Mouse (Mus musculus): ENCODE data around the gene Wdr53. TPM values are rescaled to one million over a fixed set of nuclear protein-coding genes. Genes with fewer than 3 reads are reported as not detected.

Gene Wdr53
- total and polyA plus RNA-seq, 3 experiments: 18.0 to 20.9 TPM; not detected in 1

- Histone ChIP-seq H3K4me1 (ENCODE audit: control insufficient read depth in 1 of 2, insufficient read depth in 2 of 2, low read length in 2 of 2) (0 out of 4 replicates have a peak, but pooled peaks cover 0 to 7% of the 10 kb centered on the region in 2 experiments), H3K79me2 (ENCODE audit: control insufficient read depth, insufficient read depth, low read length, poor library complexity) (no peaks in the 10 kb centered on the region), H3K27ac (ENCODE audit: control insufficient read depth, low read depth, low read length) (no peak overlapping the region), H3K4me3 (ENCODE audit: control insufficient read depth in 1 of 2, insufficient read depth in 1 of 2, low read depth in 2 of 2, low read length in 2 of 2) (no peak overlapping the region), H3K9me3 (replicated peaks; ENCODE audit: insufficient read depth, low read length) (no peaks in the 10 kb centered on the region), H3K36me3 (ENCODE audit: control insufficient read depth in 1 of 2, insufficient read depth in 2 of 2, low read length in 2 of 2) (no peaks in the 10 kb centered on the region), H3K9ac (ENCODE audit: control insufficient read depth, low read depth, low read length, poor library complexity, severe bottlenecking) (no peak overlapping the region), H3K27me3 (ENCODE audit: control insufficient read depth in 1 of 2, insufficient read depth in 2 of 2, low read length in 2 of 2) (no peaks in the 10 kb centered on the region; a peak in 1 of 4 replicates)
- TF ChIP-seq TAL1 (IDR thresholded peaks at IDR 0.05; ENCODE audit: low read length) (no peak), SMC3 (IDR thresholded peaks at IDR 0.05; ENCODE audit: low read depth, low read length) (peak; percentile 17; the same call in 1 of the 2 replicates), EP300 (IDR thresholded peaks at IDR 0.05; ENCODE audit: low read depth in 1 of 2, low read length in 2 of 2) (no peak), UBTF (IDR thresholded peaks at IDR 0.05; ENCODE audit: borderline replicate concordance, insufficient read depth, low read depth, low read length) (no peak), USF2 (IDR thresholded peaks at IDR 0.05; ENCODE audit: borderline replicate concordance in 1 of 2, insufficient read depth in 1 of 2, low read depth in 1 of 2, low read length in 2 of 2) (no peak), TCF12 (IDR thresholded peaks at IDR 0.05; ENCODE audit: low read depth, low read length) (no peak), CHD1 (IDR thresholded peaks at IDR 0.05; ENCODE audit: low read depth, low read length) (no peak), CTCF (IDR thresholded peaks at IDR 0.05 in 2 of 3, conservative IDR thresholded peaks at IDR 0.05 in 1 of 3; ENCODE audit: control insufficient read depth in 1 of 3, insufficient read depth in 1 of 3, low read depth in 2 of 3, low read length in 3 of 3, poor library complexity in 1 of 3, severe bottlenecking in 1 of 3) (peak in 2 of 3 experiments; percentile 20 to 26; a peak in 3 of 6 replicates), KAT2A (conservative IDR thresholded peaks at IDR 0.05; ENCODE audit: low read depth, low read length) (no peak), GATA1 (IDR thresholded peaks at IDR 0.05; ENCODE audit: low read depth, low read length) (no peak), POLR2AphosphoS5 (IDR thresholded peaks at IDR 0.05; ENCODE audit: borderline replicate concordance, low read depth, low read length) (no peak), ZNF384 (IDR thresholded peaks at IDR 0.05; ENCODE audit: low read depth, low read length) (no peak), MYB (IDR thresholded peaks at IDR 0.05; ENCODE audit: low read depth, low read length) (no peak), POLR2AphosphoS2 (IDR thresholded peaks at IDR 0.05; ENCODE audit: low read length) (no peak), USF1 (IDR thresholded peaks at IDR 0.05; ENCODE audit: low read depth, low read length) (no peak), ETS1 (IDR thresholded peaks at IDR 0.05; ENCODE audit: low read depth, low read length) (no peak), RAD21 (IDR thresholded peaks at IDR 0.05; ENCODE audit: low read depth, low read length) (peak; percentile 13), MXI1 (IDR thresholded peaks at IDR 0.05; ENCODE audit: low read depth, low read length) (no peak)
- DNase-seq (ENCODE audit: low read depth, low spot score): peak; percentile 54
Observed at GRCm38 (mm10) chr16:32204902-32205301, 42.1 kb upstream of the Wdr53 start.

DNA sequence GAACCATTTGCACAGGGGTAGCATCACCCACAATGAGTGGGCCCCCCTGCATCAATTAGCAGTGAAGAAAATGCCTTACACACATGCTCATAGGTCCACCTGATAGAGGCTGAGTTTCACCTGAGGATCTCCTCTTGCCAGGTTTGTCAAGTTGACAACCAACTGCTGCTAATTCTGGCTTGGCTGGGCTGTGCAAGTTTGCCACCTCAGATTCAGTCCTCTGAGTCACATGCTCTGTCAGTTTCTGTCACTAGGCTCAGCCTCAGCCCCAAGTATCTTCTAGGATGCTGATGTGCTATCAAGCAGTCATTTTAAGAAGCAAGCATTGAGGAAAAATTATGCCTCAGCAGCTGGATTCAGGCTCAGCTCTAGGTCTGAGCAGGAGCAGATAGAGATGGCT, 32.9 kb upstream of the Wdr53 start:
- Histone ChIP-seq H3K36me3 (ENCODE audit: control insufficient read depth in 1 of 2, insufficient read depth in 2 of 2, low read length in 2 of 2) (no peaks in the 10 kb centered on the region), H3K9me3 (replicated peaks; ENCODE audit: insufficient read depth, low read length) (no peaks in the 10 kb centered on the region), H3K9ac (ENCODE audit: control insufficient read depth, low read depth, low read length, poor library complexity, severe bottlenecking) (no peak overlapping the region), H3K4me3 (ENCODE audit: control insufficient read depth in 1 of 2, insufficient read depth in 1 of 2, low read depth in 2 of 2, low read length in 2 of 2) (no peak overlapping the region), H3K27me3 (ENCODE audit: control insufficient read depth in 1 of 2, insufficient read depth in 2 of 2, low read length in 2 of 2) (no peaks in the 10 kb centered on the region), H3K27ac (ENCODE audit: control insufficient read depth, low read depth, low read length) (no peak overlapping the region), H3K79me2 (ENCODE audit: control insufficient read depth, insufficient read depth, low read length, poor library complexity) (no peaks in the 10 kb centered on the region), H3K4me1 (ENCODE audit: control insufficient read depth in 1 of 2, insufficient read depth in 2 of 2, low read length in 2 of 2) (no peaks in the 10 kb centered on the region)
- no peak for DNase-seq (ENCODE audit: low read depth, low spot score)
- TF ChIP-seq MYB (IDR thresholded peaks at IDR 0.05; ENCODE audit: low read depth, low read length) (no peak), POLR2AphosphoS2 (IDR thresholded peaks at IDR 0.05; ENCODE audit: low read length) (no peak), MAX (IDR thresholded peaks at IDR 0.05; ENCODE audit: low read length) (no peak), CHD2 (IDR thresholded peaks at IDR 0.05; ENCODE audit: low read length) (no peak), KAT2A (conservative IDR thresholded peaks at IDR 0.05; ENCODE audit: low read depth, low read length) (no peak), MXI1 (IDR thresholded peaks at IDR 0.05; ENCODE audit: low read depth, low read length) (no peak), USF1 (IDR thresholded peaks at IDR 0.05; ENCODE audit: low read depth, low read length) (no peak), TCF12 (IDR thresholded peaks at IDR 0.05; ENCODE audit: low read depth, low read length) (no peak), ETS1 (IDR thresholded peaks at IDR 0.05; ENCODE audit: low read depth, low read length) (no peak), ELF1 (IDR thresholded peaks at IDR 0.05; ENCODE audit: low read depth, low read length) (no peak), GABPA (IDR thresholded peaks at IDR 0.05; ENCODE audit: low read depth, low read length) (no peak), ZMIZ1 (IDR thresholded peaks at IDR 0.05; ENCODE audit: low read depth, low read length) (no peak), JUND (IDR thresholded peaks at IDR 0.05; ENCODE audit: low read depth, low read length) (no peak)

Measured in MEL (cell line).